Mouse (Mus musculus): ENCODE measurements around the gene Cst3. TPM values are rescaled to one million over a fixed set of nuclear protein-coding genes. Genes with fewer than 3 reads are reported as not detected.

The Cst3 gene
- polyA plus RNA-seq, 1 experiment = 742 TPM

GRCm38 (mm10) chr2:148874617-148875334 is 716 bp downstream of the Cst3 start:
- no peaks in the 10 kb centered on the region for H3K27me3 ChIP-seq (ENCODE audit: control insufficient read depth, insufficient read depth, low read length)
- H3K4me3 ChIP-seq (ENCODE audit: extremely low read depth, insufficient read depth, insufficient read length) = peak overlapping the region; percentile 71
- WGBS = under 1% methylated on average over 34 of the region's 34 CpGs
- no peak for TF ChIP-seq CTCF (IDR thresholded peaks at IDR 0.05; ENCODE audit: extremely low read depth, insufficient read depth, insufficient read length, insufficient replicate concordance)
- no peak for DNase-seq (ENCODE audit: low read depth in 1 of 2, low spot score in 2 of 2)
- H3K27ac ChIP-seq (ENCODE audit: insufficient read depth, low read length) = peak overlapping the region; percentile 69
- peaks cover 19% of the 10 kb centered on the region; the same call in 1 of the 2 replicates for H3K4me1 ChIP-seq (ENCODE audit: control insufficient read depth, insufficient read depth, insufficient read length)
- peaks cover 5% of the 10 kb centered on the region for H3K36me3 ChIP-seq (ENCODE audit: control insufficient read depth, insufficient read depth, low read length)

GRCm38 (mm10) chr2:148874224-148874616 is 1.3 kb downstream of the Cst3 start:
- WGBS = 10% methylated on average over 3 of the region's 3 CpGs
- Histone ChIP-seq H3K4me3 (ENCODE audit: extremely low read depth, insufficient read depth, insufficient read length) (peak overlapping the region; percentile 71), H3K27me3 (ENCODE audit: control insufficient read depth, insufficient read depth, low read length) (no peaks in the 10 kb centered on the region), H3K36me3 (ENCODE audit: control insufficient read depth, insufficient read depth, low read length) (peaks cover 5% of the 10 kb centered on the region), H3K27ac (ENCODE audit: insufficient read depth, low read length) (peak overlapping the region; percentile 15; the same call in 1 of the 2 replicates), H3K4me1 (ENCODE audit: control insufficient read depth, insufficient read depth, insufficient read length) (peaks cover 19% of the 10 kb centered on the region; the same call in 1 of the 2 replicates)
- no peak for TF ChIP-seq CTCF (IDR thresholded peaks at IDR 0.05; ENCODE audit: extremely low read depth, insufficient read depth, insufficient read length, insufficient replicate concordance)
- TF ChIP-seq POLR2A (IDR thresholded peaks at IDR 0.05; ENCODE audit: low read depth, low read length) = no peak
- DNase-seq (ENCODE audit: low read depth in 1 of 2, low spot score in 2 of 2) = no peak

GRCm38 (mm10) chr2:148872860-148873259 is 2.6 kb downstream of the Cst3 start:
- no peak for DNase-seq (ENCODE audit: low read depth in 1 of 2, low spot score in 2 of 2)
- Histone ChIP-seq H3K27ac (ENCODE audit: insufficient read depth, low read length) (no peak overlapping the region), H3K4me1 (ENCODE audit: control insufficient read depth, insufficient read depth, insufficient read length) (peaks cover 19% of the 10 kb centered on the region; the same call in 1 of the 2 replicates), H3K4me3 (ENCODE audit: extremely low read depth, insufficient read depth, insufficient read length) (no peak overlapping the region), H3K36me3 (ENCODE audit: control insufficient read depth, insufficient read depth, low read length) (peaks cover 5% of the 10 kb centered on the region), H3K27me3 (ENCODE audit: control insufficient read depth, insufficient read depth, low read length) (no peaks in the 10 kb centered on the region)
- 84% methylated on average over 4 of the region's 4 CpGs for WGBS
- TF ChIP-seq CTCF (IDR thresholded peaks at IDR 0.05; ENCODE audit: extremely low read depth, insufficient read depth, insufficient read length, insufficient replicate concordance) (no peak), POLR2A (IDR thresholded peaks at IDR 0.05; ENCODE audit: low read depth, low read length) (no peak)

DNA sequence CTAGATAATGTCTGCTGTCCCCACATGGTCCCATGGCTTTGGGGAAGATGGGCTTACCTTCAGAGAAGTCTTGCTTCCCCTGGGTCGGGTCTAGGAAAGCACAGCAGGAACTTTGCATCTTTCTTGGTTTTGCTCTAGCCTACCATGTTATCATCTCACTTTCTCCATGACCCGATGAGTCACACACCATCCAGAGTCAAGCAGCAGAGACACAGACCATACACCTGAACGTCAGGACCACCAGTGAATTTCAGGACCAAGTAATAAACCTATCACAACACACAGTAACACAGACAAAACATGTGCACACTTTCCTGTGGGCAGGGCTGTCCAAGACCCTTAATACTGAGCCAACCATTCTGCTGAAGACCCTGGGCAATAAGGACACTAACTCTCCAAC is 5.0 kb downstream of the Cst3 start:
- no peak for TF ChIP-seq POLR2A (IDR thresholded peaks at IDR 0.05; ENCODE audit: low read depth, low read length)
- TF ChIP-seq CTCF (IDR thresholded peaks at IDR 0.05; ENCODE audit: extremely low read depth, insufficient read depth, insufficient read length, insufficient replicate concordance) = no peak
- DNase-seq (ENCODE audit: low read depth in 1 of 2, low spot score in 2 of 2) = no peak
- no peaks in the 10 kb centered on the region for H3K27me3 ChIP-seq (ENCODE audit: control insufficient read depth, insufficient read depth, low read length)
- H3K4me1 ChIP-seq (ENCODE audit: control insufficient read depth, insufficient read depth, insufficient read length) = peaks cover 10% of the 10 kb centered on the region; the same call in 1 of the 2 replicates
- 82% methylated on average over 3 of the region's 3 CpGs for WGBS
- H3K36me3 ChIP-seq (ENCODE audit: control insufficient read depth, insufficient read depth, low read length) = peaks cover 5% of the 10 kb centered on the region
- H3K27ac ChIP-seq (ENCODE audit: insufficient read depth, low read length) = no peak overlapping the region
- no peak overlapping the region for H3K4me3 ChIP-seq (ENCODE audit: extremely low read depth, insufficient read depth, insufficient read length)

DNA sequence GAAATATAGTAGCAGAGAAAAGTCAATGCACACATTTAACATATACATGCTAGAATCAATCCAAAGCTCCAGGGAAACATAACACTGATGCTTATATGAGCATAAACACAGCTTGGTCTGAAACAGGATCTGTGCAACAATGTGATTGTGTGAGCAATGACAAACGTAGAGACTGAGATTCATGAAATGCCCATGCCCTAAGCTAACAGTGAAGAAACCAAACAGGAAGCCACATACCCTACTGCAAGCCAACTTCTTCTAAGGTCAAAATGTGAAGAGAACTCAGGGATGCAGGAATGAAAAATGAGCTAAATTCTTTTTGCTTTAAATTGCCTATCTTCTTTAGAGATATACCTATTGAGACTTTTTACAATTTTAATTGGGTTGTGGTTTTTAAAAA is 6.5 kb downstream of the Cst3 start:
- no peaks in the 10 kb centered on the region for H3K27me3 ChIP-seq (ENCODE audit: control insufficient read depth, insufficient read depth, low read length)
- WGBS = 13% methylated on average over 1 of the region's 1 CpGs
- DNase-seq (ENCODE audit: low read depth in 1 of 2, low spot score in 2 of 2) = no peak
- TF ChIP-seq CTCF (IDR thresholded peaks at IDR 0.05; ENCODE audit: extremely low read depth, insufficient read depth, insufficient read length, insufficient replicate concordance) (no peak), POLR2A (IDR thresholded peaks at IDR 0.05; ENCODE audit: low read depth, low read length) (no peak)
- peaks cover 6% of the 10 kb centered on the region; the same call in 1 of the 2 replicates for H3K4me1 ChIP-seq (ENCODE audit: control insufficient read depth, insufficient read depth, insufficient read length)
- peaks cover 5% of the 10 kb centered on the region for H3K36me3 ChIP-seq (ENCODE audit: control insufficient read depth, insufficient read depth, low read length)
- no peak overlapping the region for H3K27ac ChIP-seq (ENCODE audit: insufficient read depth, low read length)
- H3K4me3 ChIP-seq (ENCODE audit: extremely low read depth, insufficient read depth, insufficient read length) = no peak overlapping the region

GRCm38 (mm10) chr2:148864966-148865365 is 10.5 kb downstream of the Cst3 start, which contains the start of gene 9230104L09Rik:
9230104L09Rik (minus strand) TSS chr2:148865038.
- no peak for DNase-seq (ENCODE audit: low read depth in 1 of 2, low spot score in 2 of 2)
- H3K36me3 ChIP-seq (ENCODE audit: control insufficient read depth, insufficient read depth, low read length) = no peaks in the 10 kb centered on the region
- TF ChIP-seq CTCF (IDR thresholded peaks at IDR 0.05; ENCODE audit: extremely low read depth, insufficient read depth, insufficient read length, insufficient replicate concordance) = no peak
- no peak for TF ChIP-seq POLR2A (IDR thresholded peaks at IDR 0.05; ENCODE audit: low read depth, low read length)
- H3K4me3 ChIP-seq (ENCODE audit: extremely low read depth, insufficient read depth, insufficient read length) = no peak within 1 kb of the TSS
- WGBS = 65% methylated on average over 2 of the region's 2 CpGs
- no peak within 1 kb of the TSS for H3K27ac ChIP-seq (ENCODE audit: insufficient read depth, low read length)
- H3K4me1 ChIP-seq (ENCODE audit: control insufficient read depth, insufficient read depth, insufficient read length) = no peaks in the 10 kb centered on the region
- H3K27me3 ChIP-seq (ENCODE audit: control insufficient read depth, insufficient read depth, low read length) = no peaks in the 10 kb centered on the region

DNA sequence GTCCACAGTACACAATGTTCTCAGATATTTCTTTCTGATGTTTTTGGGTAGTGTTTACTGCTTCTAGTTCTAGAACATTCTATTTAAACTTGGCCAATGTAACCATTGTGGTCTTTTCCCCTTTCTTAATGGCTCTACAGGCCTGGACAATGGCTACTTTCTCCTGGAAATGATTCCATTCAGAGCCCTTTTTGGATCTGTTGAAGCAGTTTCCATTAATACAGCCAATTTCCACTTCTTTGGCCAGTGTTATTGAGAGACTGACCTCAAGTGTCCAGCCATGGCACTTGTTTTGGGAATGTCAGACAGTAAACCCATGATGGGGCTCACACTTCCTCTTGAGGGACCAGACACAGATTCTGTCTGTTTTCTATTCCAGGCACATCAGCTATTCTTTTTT is 13.8 kb downstream of the Cst3 start:
- Histone ChIP-seq H3K27me3 (ENCODE audit: control insufficient read depth, insufficient read depth, low read length) (no peaks in the 10 kb centered on the region), H3K4me3 (ENCODE audit: extremely low read depth, insufficient read depth, insufficient read length) (no peak overlapping the region), H3K4me1 (ENCODE audit: control insufficient read depth, insufficient read depth, insufficient read length) (no peaks in the 10 kb centered on the region), H3K36me3 (ENCODE audit: control insufficient read depth, insufficient read depth, low read length) (no peaks in the 10 kb centered on the region), H3K27ac (ENCODE audit: insufficient read depth, low read length) (no peak overlapping the region)
- DNase-seq (ENCODE audit: low read depth in 1 of 2, low spot score in 2 of 2) = no peak
- TF ChIP-seq CTCF (IDR thresholded peaks at IDR 0.05; ENCODE audit: extremely low read depth, insufficient read depth, insufficient read length, insufficient replicate concordance) = no peak
- no peak for TF ChIP-seq POLR2A (IDR thresholded peaks at IDR 0.05; ENCODE audit: low read depth, low read length)

All from spleen, adult 2 months (tissue).